Mouse (Mus musculus): Measurements from ENCODE around the gene Pcyox1.
"Not testable (repeated sequence)": the region's sequence is repeated elsewhere in the genome, so short reads cannot be mapped to it uniquely, and the experiment has no call there.

The Pcyox1 gene

DNA sequence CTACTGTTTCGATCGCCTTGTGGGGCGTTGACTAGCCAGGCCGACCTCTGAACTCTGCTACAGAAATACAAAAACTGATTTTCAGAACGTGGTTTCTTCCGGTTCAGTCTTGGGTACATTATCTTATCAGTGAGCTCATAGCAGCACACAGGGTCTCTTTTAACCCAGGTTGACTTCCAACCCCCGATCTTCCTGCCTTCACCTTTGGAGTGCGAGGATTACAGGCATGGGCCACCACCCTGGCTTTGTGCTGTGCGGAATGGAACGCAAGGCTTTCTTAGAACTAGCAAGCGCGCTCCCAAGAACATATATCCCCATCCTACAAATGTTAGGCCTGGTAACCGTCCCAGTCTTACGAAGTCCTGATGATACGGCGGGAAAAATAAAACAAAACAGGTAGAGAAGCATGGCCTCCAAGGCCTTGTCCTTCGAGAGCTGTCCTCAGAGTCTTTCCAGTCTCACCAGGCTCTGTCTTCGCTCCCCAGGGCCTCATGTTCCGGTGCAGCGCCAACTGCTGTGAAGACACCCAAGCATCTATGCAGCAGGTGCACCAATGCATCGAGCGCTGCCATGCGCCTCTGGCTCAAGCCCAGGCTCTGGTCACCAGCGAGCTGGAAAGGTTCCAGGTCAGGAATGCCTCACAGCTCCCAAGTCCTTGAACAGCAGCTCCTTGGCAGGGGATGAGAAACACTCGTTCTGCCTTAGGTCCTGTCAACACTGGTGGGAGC lies 30.7 kb downstream of the Pcyox1 start:
- peak; percentile 28 for DNase-seq (ENCODE audit: low spot score)

DNA sequence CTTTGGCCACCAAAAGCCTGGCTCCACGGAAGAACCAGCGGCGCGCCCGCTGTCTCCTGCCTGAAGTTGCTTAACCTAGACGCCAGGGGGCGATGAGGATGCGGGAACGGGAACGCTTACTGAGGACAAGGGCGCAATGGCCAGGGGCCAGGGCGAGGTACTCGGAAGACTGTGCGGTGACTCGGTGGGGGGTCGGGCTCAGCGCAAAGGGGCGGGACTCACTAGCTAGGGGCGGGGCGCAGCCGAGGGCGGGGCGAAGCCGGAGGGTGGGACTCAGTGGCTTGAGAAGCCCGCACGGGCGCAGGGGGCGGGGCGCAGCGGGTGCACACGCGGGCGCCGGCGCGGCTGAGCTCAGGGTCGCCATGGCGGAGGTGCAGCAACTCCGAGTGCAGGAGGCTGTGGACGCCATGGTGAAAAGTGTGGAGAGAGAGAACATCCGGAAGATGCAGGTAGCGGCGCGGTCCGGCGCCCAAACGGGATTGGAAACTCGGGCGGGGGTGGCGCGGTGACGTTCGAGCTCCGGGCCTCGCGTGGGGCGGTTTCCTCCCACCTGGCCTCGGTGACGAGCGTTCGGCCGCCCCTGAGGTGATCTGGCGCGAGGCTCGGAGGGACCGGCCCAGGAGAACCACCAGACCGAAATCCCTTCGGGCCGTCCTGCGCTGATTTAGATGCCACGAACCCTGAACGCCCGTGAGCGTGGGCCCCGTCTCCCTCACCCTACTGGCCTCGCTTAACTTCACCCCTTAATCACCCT lies 31.4 kb downstream of the Pcyox1 start, which contains the start of gene Fam136a:
TSS of gene Fam136a (plus strand) at position 276 of the 754 bp plus-strand sequence.
- DNase-seq (ENCODE audit: low spot score): peak; percentile 95

DNA sequence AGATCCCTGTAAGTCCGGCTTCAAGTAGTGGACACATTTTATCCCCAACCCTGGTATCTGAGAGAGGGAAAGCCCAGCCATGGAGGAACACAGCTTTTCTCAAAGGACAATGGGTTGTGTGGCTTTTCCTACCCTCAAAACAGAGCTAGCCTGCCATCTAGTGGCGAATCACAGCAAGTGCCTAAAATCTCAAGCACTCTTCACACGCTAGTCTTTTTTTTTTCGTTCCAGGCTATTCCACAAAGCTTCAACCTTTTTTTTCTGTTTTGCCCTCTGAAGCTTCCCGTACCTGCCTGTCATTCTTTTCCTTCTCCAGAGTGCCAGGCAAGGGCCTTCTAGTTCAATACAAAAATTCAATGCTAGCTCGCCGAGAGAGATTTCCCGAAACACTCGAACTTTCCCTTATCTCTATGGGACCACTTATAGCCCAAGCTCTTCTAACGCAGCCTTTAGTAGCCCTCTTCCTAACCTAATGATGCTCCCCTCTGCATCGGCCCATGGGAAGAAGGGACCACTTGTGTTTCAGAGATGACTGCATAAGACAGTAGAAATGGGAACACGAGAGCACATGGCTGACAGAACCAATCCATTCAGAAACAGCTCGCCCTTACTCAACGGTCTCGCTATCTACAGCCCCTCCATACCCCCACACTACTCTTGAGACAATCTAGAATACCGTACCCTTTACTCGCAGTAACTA lies 32.4 kb downstream of the Pcyox1 start:
- DNase-seq (ENCODE audit: low spot score): peak; percentile 78

DNA sequence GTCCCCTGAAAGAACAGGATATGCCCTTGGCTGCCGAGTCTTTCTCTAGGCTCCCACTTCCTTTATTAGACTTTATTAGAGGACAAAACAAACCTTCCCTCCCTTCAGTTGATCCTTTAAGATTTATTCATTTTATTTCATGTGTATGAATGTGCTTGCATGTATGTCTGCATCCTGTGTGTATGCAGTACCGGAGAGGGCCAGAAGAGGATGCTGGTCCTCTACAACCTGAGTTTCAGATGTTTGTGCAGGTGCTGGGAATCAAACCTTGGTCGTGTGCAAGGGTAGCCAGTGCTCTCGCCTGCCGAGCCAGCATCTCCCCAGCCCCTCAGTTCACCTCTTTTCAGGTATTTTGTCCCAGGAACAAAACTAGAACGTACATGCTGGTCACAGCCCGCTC lies 35.6 kb downstream of the Pcyox1 start:
- DNase-seq (ENCODE audit: low spot score): no peak

DNA sequence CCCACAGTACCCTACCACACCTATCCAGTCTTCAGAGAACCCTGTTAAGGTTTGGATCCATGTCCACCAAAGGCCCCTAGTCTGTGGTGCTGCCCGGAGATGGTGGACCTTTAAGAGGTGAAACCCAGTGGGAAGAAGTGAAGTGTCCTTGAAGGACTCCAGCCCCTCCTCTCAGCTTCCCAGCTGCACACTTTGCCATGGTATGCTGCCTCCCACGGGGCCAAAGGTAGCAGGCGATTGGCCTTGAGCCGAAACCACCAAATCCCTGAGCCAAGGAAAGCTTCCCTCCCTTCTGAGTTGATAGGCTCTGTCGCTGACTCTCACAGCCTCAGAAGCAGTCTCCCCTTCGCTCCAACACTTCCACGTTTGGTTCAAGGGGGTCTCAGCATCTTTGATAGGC lies 36.3 kb downstream of the Pcyox1 start:
- DNase-seq (ENCODE audit: low spot score): no peak

DNA sequence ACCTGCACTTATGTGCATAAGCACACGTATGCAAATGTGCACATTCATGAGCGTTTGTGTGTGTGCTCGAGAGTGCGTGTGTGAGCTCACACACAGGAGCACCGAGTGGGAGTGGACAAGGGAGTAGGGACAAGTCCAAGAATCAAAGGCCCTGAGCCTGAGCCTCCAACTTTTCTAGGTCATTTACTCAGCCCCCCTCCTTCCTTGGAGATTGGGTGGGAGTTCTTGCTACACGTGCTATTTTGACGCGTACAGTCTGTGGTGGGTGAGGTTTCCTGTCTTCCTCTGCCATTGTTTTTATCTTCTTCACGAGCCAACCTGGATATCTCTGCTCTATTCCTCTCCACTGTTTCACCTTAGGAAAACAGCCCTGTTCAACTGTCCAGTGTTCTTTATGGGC lies 40.0 kb downstream of the Pcyox1 start:
- no peak for DNase-seq (ENCODE audit: low spot score)

DNA sequence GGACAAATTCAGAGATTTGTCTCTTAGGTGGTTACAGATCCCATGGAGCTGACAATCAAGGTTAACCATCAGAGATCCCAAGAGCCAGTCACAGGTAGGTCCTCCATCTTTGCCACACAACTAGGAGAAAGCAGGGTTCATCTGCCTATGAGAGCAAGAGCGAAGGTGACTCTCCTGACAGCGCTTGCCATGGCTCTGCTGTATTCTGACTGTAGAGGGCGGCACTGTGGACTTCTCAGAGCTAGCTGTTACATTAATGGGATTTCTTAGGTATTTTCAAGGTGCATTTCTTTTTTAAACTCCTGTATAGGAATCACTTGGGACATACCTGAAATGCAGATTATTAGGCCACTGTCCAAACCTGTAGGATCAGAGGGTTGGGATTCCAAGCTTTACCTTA lies 42.0 kb downstream of the Pcyox1 start:
- no peak for DNase-seq (ENCODE audit: low spot score)

DNA sequence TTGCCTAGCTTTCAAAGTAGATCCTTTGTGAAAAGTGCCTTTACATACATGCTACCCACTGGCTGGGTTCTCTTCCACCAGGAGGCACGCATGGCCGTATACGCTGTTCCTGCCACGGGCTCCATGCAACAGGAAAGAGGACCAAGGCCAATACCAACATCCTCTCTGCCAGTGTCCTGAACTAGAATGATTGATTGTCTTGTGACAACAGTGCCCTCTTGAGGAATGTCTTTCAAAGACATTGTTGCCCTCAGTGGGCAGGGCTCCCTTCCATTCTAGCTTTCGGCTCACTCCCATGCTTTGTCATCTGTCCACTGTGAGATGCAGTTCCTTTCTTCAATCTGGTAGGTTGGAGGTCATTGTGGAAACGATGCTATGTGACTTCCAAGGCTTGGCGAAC lies 47.7 kb downstream of the Pcyox1 start:
- no peak for DNase-seq (ENCODE audit: low spot score)

DNA sequence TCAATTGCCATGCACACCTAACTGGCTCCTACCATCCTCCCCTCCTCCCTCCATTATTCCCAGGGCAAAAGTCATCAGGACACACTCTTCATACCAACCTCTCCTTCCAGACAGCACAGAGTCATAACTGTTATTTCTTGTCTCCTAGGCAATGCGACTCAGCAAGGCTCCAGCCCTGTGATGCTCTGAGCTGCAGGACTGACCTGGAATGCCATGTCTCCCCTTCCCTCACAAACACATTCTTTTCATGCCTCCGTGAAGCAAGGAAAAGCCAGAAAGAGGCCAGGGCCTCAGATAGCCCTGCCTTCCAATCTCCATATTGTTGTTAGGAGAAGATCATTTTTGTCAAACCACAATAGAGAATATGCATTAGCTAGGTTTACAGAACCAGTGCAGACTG lies 50.9 kb downstream of the Pcyox1 start:
- no peak for DNase-seq (ENCODE audit: low spot score)

DNA sequence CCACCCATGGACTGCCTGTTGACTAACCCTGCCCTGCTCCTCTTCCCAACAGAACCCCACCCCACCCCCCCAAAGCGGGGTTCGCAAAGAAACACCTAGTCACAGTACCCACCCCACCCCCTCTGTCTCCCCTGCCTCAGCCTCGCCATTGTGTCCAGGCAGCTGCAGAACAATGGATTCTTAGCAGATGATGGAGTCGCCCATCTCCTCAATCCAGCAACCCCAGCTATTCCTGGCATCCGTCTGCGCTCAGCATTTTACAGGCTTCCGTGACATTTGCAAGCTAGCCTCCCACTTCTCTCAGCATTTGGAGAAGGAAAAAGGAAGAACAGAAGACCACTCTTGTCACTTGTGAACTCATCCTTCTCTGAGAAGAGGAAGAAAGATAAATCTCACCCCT lies 53.3 kb downstream of the Pcyox1 start:
- DNase-seq (ENCODE audit: low spot score): no peak

DNA sequence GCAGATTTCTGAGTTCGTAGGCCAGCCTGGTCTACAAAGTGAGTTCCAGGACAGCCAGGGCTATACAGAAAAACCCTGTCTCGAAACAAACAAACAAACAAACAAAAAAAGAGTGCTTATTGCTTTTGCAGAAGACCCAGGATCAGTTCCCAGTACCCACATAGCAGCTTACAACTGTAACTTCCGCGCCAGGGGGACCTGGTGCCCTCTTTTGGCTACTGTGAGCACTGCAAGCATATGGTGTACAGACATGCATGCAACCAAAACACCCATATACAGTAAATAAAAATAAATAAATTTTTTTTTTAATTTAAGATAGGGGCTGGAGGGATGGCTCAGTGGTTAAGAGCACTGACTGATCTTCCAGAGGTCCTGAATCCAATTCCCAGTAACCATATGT lies 60.6 kb downstream of the Pcyox1 start:
- not testable (repeated sequence) for DNase-seq (ENCODE audit: low spot score)
